Comparison of ENCODE assay signal across 21 mouse cellular contexts in genomic region chr14:61698358-61699055, GRCm38 (mm10).
DNase-seq lines count a peak whose midpoint lies in the region; ATAC-seq and TF ChIP-seq lines count a peak whose summit lies in the region.
"Had no signal": no experiment of that assay in that cellular context is flagged by ENCODE, and none has a peak within 500 bp of the region (broad histone marks: within the 10 kb centered on the region; RNA-seq: fewer than 3 reads in every experiment).

No protein-coding gene starts in this region.

- H3ac ChIP-seq in myocyte (ENCODE audit: control insufficient read depth, insufficient read length), result no peak overlapping the region

- H3K4me2 ChIP-seq in embryonic facial prominence, embryonic 13.5 days, result no peak overlapping the region
- H3K4me2 ChIP-seq in myocyte (ENCODE audit: low read depth), result peak overlapping the region; percentile 83
- H3K4me2 ChIP-seq: forebrain, embryonic 15.5 days; heart, embryonic 11.5 days; hindbrain, embryonic 15.5 days; midbrain, embryonic 12.5 days; neural tube, embryonic 15.5 days had no signal

- no peak for ATAC-seq in megakaryocyte, adult 5-6 weeks (ENCODE audit: poor library complexity, severe bottlenecking)
- no peak for ATAC-seq in embryonic facial prominence, embryonic 13.5 days (ENCODE audit: insufficient number of reproducible peaks, insufficient read depth, low FRiP score, low TSS enrichment, low read depth)
- ATAC-seq: forebrain, embryonic 15.5 days had no signal

- H3K27me3 ChIP-seq in megakaryocyte, embryonic 14.5 days (replicated peaks), result peaks cover 9% of the 10 kb centered on the region
- no peaks in the 10 kb centered on the region for H3K27me3 ChIP-seq in embryonic facial prominence, embryonic 13.5 days
- H3K27me3 ChIP-seq in myocyte (ENCODE audit: control insufficient read depth, insufficient read depth, insufficient read length), result no peaks in the 10 kb centered on the region
- H3K27me3 ChIP-seq in cerebellum, adult 2 months (ENCODE audit: control insufficient read depth, insufficient read depth, low read length), result no peaks in the 10 kb centered on the region; the same call in 1 of the 2 replicates
- H3K27me3 ChIP-seq: forebrain, embryonic 15.5 days; neural tube, embryonic 15.5 days had no signal

- no peak overlapping the region for H3K9ac ChIP-seq in embryonic facial prominence, embryonic 13.5 days
- H3K9ac ChIP-seq: forebrain, embryonic 15.5 days; hindbrain, embryonic 15.5 days; midbrain, embryonic 12.5 days; neural tube, embryonic 15.5 days had no signal

- H3K4me1 ChIP-seq in megakaryocyte, embryonic 14.5 days, result peaks cover 9% of the 10 kb centered on the region
- H3K4me1 ChIP-seq in embryonic facial prominence, embryonic 13.5 days, result peaks cover 23% of the 10 kb centered on the region
- no peaks in the 10 kb centered on the region for H3K4me1 ChIP-seq in cerebellum, adult 2 months (ENCODE audit: control insufficient read depth, insufficient read depth, low read length)
- H3K4me1 ChIP-seq: hindbrain, embryonic 15.5 days had no signal

- peak overlapping the region; percentile 39; the same call in 1 of the 2 replicates for H3K27ac ChIP-seq in embryonic facial prominence, embryonic 13.5 days
- no peak overlapping the region for H3K27ac ChIP-seq in cerebellum, adult 2 months (ENCODE audit: insufficient read depth, low read length)
- H3K27ac ChIP-seq: forebrain, embryonic 15.5 days; hindbrain, embryonic 15.5 days; midbrain, embryonic 12.5 days; neural tube, embryonic 15.5 days had no signal

- H3K36me3 ChIP-seq in megakaryocyte, embryonic 14.5 days (replicated peaks; ENCODE audit: low read length), result no peaks in the 10 kb centered on the region
- H3K36me3 ChIP-seq in embryonic facial prominence, embryonic 13.5 days, result no peaks in the 10 kb centered on the region
- H3K36me3 ChIP-seq in myocyte (ENCODE audit: control insufficient read depth, insufficient read depth), result no peaks in the 10 kb centered on the region
- H3K36me3 ChIP-seq: forebrain, embryonic 15.5 days; hindbrain, embryonic 15.5 days; midbrain, embryonic 12.5 days; neural tube, embryonic 15.5 days had no signal

- H3K9me3 ChIP-seq in megakaryocyte, embryonic 14.5 days, result no peaks in the 10 kb centered on the region
- no peaks in the 10 kb centered on the region for H3K9me3 ChIP-seq in embryonic facial prominence, embryonic 13.5 days
- H3K9me3 ChIP-seq: forebrain, embryonic 15.5 days; hindbrain, embryonic 15.5 days; midbrain, embryonic 12.5 days; neural tube, embryonic 15.5 days had no signal

- TF ChIP-seq CTCF in cerebellum, adult 2 months (IDR thresholded peaks at IDR 0.05; ENCODE audit: borderline replicate concordance, insufficient read depth, low read depth, low read length), result no peak

- DNase-seq in CD4-positive, CD25-positive, alpha-beta regulatory T cell, adult 2 months (ENCODE audit: low read depth, low spot score), result peak; percentile 38
- no peak for DNase-seq in urinary bladder, adult 2 months (ENCODE audit: low spot score)
- no peak for DNase-seq in ovary, adult 18-20 months (ENCODE audit: low spot score)
- DNase-seq in cerebellum, adult 2 months, result no peak
- DNase-seq: cerebellum, postnatal 10 days; heart, postnatal 14 days; kidney, adult 18-20 months; kidney, postnatal 36 days; layer of hippocampus, postnatal 36 days; lung, adult 2 months; lung, postnatal 36 days; thymus, adult 18-20 months had no signal

- TF ChIP-seq POLR2A in myocyte (IDR thresholded peaks at IDR 0.05; ENCODE audit: insufficient read length, low read depth), result no peak
- TF ChIP-seq POLR2A in cerebellum, adult 2 months (IDR thresholded peaks at IDR 0.05; ENCODE audit: borderline replicate concordance, insufficient read depth, low read length), result no peak

- peak overlapping the region; percentile 29 for H3K4me3 ChIP-seq in megakaryocyte, embryonic 14.5 days (replicated peaks)
- H3K4me3 ChIP-seq in embryonic facial prominence, embryonic 13.5 days, result no peak overlapping the region
- no peak overlapping the region for H3K4me3 ChIP-seq in myocyte
- H3K4me3 ChIP-seq in cerebellum, adult 2 months (replicated peaks; ENCODE audit: insufficient read depth, low read depth, low read length), result no peak overlapping the region
- H3K4me3 ChIP-seq: forebrain, embryonic 15.5 days; hindbrain, embryonic 15.5 days; midbrain, embryonic 12.5 days; neural tube, embryonic 15.5 days had no signal

- H3K79me2 ChIP-seq in myocyte (ENCODE audit: control insufficient read depth, insufficient read depth), result no peaks in the 10 kb centered on the region

- 18% methylated on average over 12 of the region's 12 CpGs for WGBS in embryonic facial prominence, embryonic 13.5 days
- 77% methylated on average over 12 of the region's 12 CpGs for WGBS in cerebellum, adult 2 months

TF ChIP-seq in myocyte, 11 proteins besides CTCF, POLR2A, EP300 and RAD21:
- TF ChIP-seq REST (IDR thresholded peaks at IDR 0.05; ENCODE audit: insufficient read depth, insufficient read length), result no peak
- no peak for TF ChIP-seq TCF12 (IDR thresholded peaks at IDR 0.05; ENCODE audit: insufficient read depth, poor library complexity, severe bottlenecking)
- TF ChIP-seq MAX (IDR thresholded peaks at IDR 0.05; ENCODE audit: low read depth), result no peak
TF ChIP-seq in myocyte: peak in this region for 0.
